Mouse (Mus musculus) myocyte (in vitro differentiated cells): ENCODE results near the gene Bean1.

Experiments used
- MAX ChIP-seq: IDR thresholded peaks from one replicate; pipeline ENCODE4 v1.6.1; 2011; ENCODE audit warnings: low read depth, mild to moderate bottlenecking, control low read depth
- POLR2A ChIP-seq: IDR thresholded peaks from one replicate; pipeline ENCODE4 v1.6.1; 2011; ENCODE audit warnings: low read depth, mild to moderate bottlenecking, control low read depth, moderate library complexity; ENCODE audit not compliant: insufficient read length
- SRF ChIP-seq: IDR thresholded peaks from one replicate; pipeline ENCODE4 v1.6.1; 2011; ENCODE audit warnings: low read depth; ENCODE audit not compliant: control insufficient read depth, insufficient read length
- TCF12 ChIP-seq: IDR thresholded peaks from one replicate; pipeline ENCODE4 v1.6.1; 2011; ENCODE audit warnings: mild to moderate bottlenecking, control low read depth; ENCODE audit not compliant: poor library complexity, insufficient read depth, severe bottlenecking
- USF1 ChIP-seq: IDR thresholded peaks from one replicate; pipeline ENCODE4 v1.6.1; 2011; ENCODE audit warnings: low read depth, mild to moderate bottlenecking, control low read depth, moderate library complexity

- TF ChIP-seq POLR2A (no peak), TCF12 (no peak), MAX (no peak), SRF (no peak), USF1 (no peak)
Observed at GRCm38 (mm10) chr8:104205292-104205691, 35.0 kb downstream of the Bean1 start.
